9 mouse cellular contexts compared by ENCODE assay signal in genomic region chr9:44087761-44088455, GRCm38 (mm10). TPM values are rescaled to one million over a fixed set of nuclear protein-coding genes. Genes with fewer than 3 reads are reported as not detected.
DNase-seq lines count a peak whose midpoint lies in the region; ATAC-seq and TF ChIP-seq lines count a peak whose summit lies in the region.
"Had no signal": no experiment of that assay in that cellular context is flagged by ENCODE, and none has a peak within 500 bp of the region (broad histone marks: within the 10 kb centered on the region; RNA-seq: fewer than 3 reads in every experiment).

No protein-coding gene starts in this region.

- no peak for DNase-seq in forebrain, embryonic 11.5 days (ENCODE audit: low spot score)
- peak; percentile 28 for DNase-seq in 416B (ENCODE audit: low read depth)
- DNase-seq in embryo, embryonic 11 days, result peak; percentile 55
- DNase-seq in limb, embryonic 14.5 days (ENCODE audit: low spot score), result peak; percentile 55
- no peak for DNase-seq in yolk sac, embryonic 10.5 days (ENCODE audit: low spot score)
- DNase-seq in thymus, postnatal 14 days, result no peak

- 12% methylated on average over 15 of the region's 15 CpGs for WGBS in forebrain, embryonic 13.5 days
- WGBS in forebrain, embryonic 11.5 days, result 12% methylated on average over 15 of the region's 15 CpGs
- WGBS in heart, embryonic 16.5 days, result 8% methylated on average over 15 of the region's 15 CpGs
- WGBS in limb, embryonic 14.5 days, result 5% methylated on average over 15 of the region's 15 CpGs

- no peak overlapping the region for H3K4me3 ChIP-seq in forebrain, embryonic 13.5 days
- no peak overlapping the region for H3K4me3 ChIP-seq in forebrain, embryonic 11.5 days (ENCODE audit: low read depth, low read length)
- peak overlapping the region; percentile 77 for H3K4me3 ChIP-seq in heart, embryonic 16.5 days (ENCODE audit: low read length)
- H3K4me3 ChIP-seq in limb, embryonic 14.5 days (replicated peaks; ENCODE audit: low read length), result no peak overlapping the region
- H3K4me3 ChIP-seq: neural tube, embryonic 12.5 days had no signal

- no peaks in the 10 kb centered on the region for H3K9me3 ChIP-seq in forebrain, embryonic 13.5 days (replicated peaks)
- no peaks in the 10 kb centered on the region for H3K9me3 ChIP-seq in forebrain, embryonic 11.5 days (ENCODE audit: control insufficient read depth, low read length)
- no peaks in the 10 kb centered on the region for H3K9me3 ChIP-seq in heart, embryonic 16.5 days (replicated peaks; ENCODE audit: control insufficient read depth, low read length)
- H3K9me3 ChIP-seq in limb, embryonic 14.5 days (ENCODE audit: control insufficient read depth, low read length), result no peaks in the 10 kb centered on the region
- H3K9me3 ChIP-seq: neural tube, embryonic 12.5 days had no signal

- H3K27me3 ChIP-seq in forebrain, embryonic 13.5 days, result peaks cover 48% of the 10 kb centered on the region
- peaks cover 25% of the 10 kb centered on the region for H3K27me3 ChIP-seq in forebrain, embryonic 11.5 days (ENCODE audit: control insufficient read depth, insufficient read depth, low read length)
- H3K27me3 ChIP-seq in heart, embryonic 16.5 days (ENCODE audit: control insufficient read depth, insufficient read depth, low read length), result no peaks in the 10 kb centered on the region
- H3K27me3 ChIP-seq in limb, embryonic 14.5 days (ENCODE audit: control insufficient read depth, insufficient read depth, low read length), result peaks cover 14% of the 10 kb centered on the region

- TF ChIP-seq POLR2A in limb, embryonic 14.5 days (IDR thresholded peaks at IDR 0.05; ENCODE audit: borderline replicate concordance, extremely low read depth, insufficient read depth, insufficient read length), result no peak

- H3K36me3 ChIP-seq in forebrain, embryonic 13.5 days (ENCODE audit: poor library complexity, severe bottlenecking), result no peaks in the 10 kb centered on the region
- H3K36me3 ChIP-seq in forebrain, embryonic 11.5 days (ENCODE audit: control insufficient read depth, insufficient read depth, low read length), result no peaks in the 10 kb centered on the region
- H3K36me3 ChIP-seq in heart, embryonic 16.5 days (ENCODE audit: control insufficient read depth, insufficient read depth), result peaks cover 21% of the 10 kb centered on the region
- H3K36me3 ChIP-seq in limb, embryonic 14.5 days (ENCODE audit: control insufficient read depth, insufficient read depth, low read length), result peaks cover 23% of the 10 kb centered on the region

- H3K4me1 ChIP-seq in forebrain, embryonic 13.5 days, result peaks cover 34% of the 10 kb centered on the region
- peaks cover 27% of the 10 kb centered on the region for H3K4me1 ChIP-seq in forebrain, embryonic 11.5 days (replicated peaks; ENCODE audit: control insufficient read depth, insufficient read depth, low read length)
- H3K4me1 ChIP-seq in heart, embryonic 16.5 days (ENCODE audit: control insufficient read depth, insufficient read depth, low read length), result peaks cover 42% of the 10 kb centered on the region
- H3K4me1 ChIP-seq in limb, embryonic 14.5 days (ENCODE audit: control insufficient read depth, insufficient read depth, low read length), result peaks cover 33% of the 10 kb centered on the region

- H3K9ac ChIP-seq in forebrain, embryonic 13.5 days, result peak overlapping the region; percentile 40; the same call in 1 of the 2 replicates
- H3K9ac ChIP-seq in forebrain, embryonic 11.5 days (ENCODE audit: low read length), result no peak overlapping the region
- peak overlapping the region; percentile 91 for H3K9ac ChIP-seq in heart, embryonic 16.5 days (ENCODE audit: low read length)
- H3K9ac ChIP-seq in limb, embryonic 14.5 days (ENCODE audit: low read depth, low read length, severe bottlenecking), result no peak overlapping the region
- H3K9ac ChIP-seq: neural tube, embryonic 12.5 days had no signal

- H3K27ac ChIP-seq in forebrain, embryonic 13.5 days, result no peak overlapping the region
- no peak overlapping the region for H3K27ac ChIP-seq in forebrain, embryonic 11.5 days (ENCODE audit: low read depth, low read length)
- peak overlapping the region; percentile 98 for H3K27ac ChIP-seq in heart, embryonic 16.5 days (ENCODE audit: low read length)
- 0 out of 2 replicates have a peak overlapping the region, but pooled peaks have one; percentile 5 for H3K27ac ChIP-seq in limb, embryonic 14.5 days (replicated peaks; ENCODE audit: low read depth, low read length)
- H3K27ac ChIP-seq: neural tube, embryonic 12.5 days had no signal

- H3K4me2 ChIP-seq in forebrain, embryonic 13.5 days, result no peak overlapping the region
- H3K4me2 ChIP-seq in forebrain, embryonic 11.5 days (ENCODE audit: low read depth, low read length, severe bottlenecking), result no peak overlapping the region
- H3K4me2 ChIP-seq in heart, embryonic 16.5 days (ENCODE audit: low read depth, low read length), result peak overlapping the region; percentile 95
- peak overlapping the region; percentile 15; the same call in 1 of the 2 replicates for H3K4me2 ChIP-seq in limb, embryonic 14.5 days (replicated peaks; ENCODE audit: low read depth, low read length, severe bottlenecking)
- H3K4me2 ChIP-seq: neural tube, embryonic 12.5 days had no signal

- no peak for ATAC-seq in forebrain, embryonic 13.5 days
- ATAC-seq in forebrain, embryonic 11.5 days (replicated peaks; ENCODE audit: low FRiP score), result no peak
- ATAC-seq in heart, embryonic 16.5 days (replicated peaks; ENCODE audit: extremely low read depth, insufficient read depth, low FRiP score), result peak; percentile 79
- peak; percentile 49 for ATAC-seq in limb, embryonic 14.5 days (ENCODE audit: low FRiP score, low read depth)

RNA-seq across cellular contexts. Expression of gene Mfrp, which starts 13.6 kb away (rescaled TPM):
- polyA plus RNA-seq in forebrain, embryonic 13.5 days (2015; fragmentation: Nextera tagmentation; extraction: Ambion mirVana), result 0.06 and 0.23 TPM in 2 replicates
- 0.11 TPM in 1 of 2 replicates, not detected in the other for polyA plus RNA-seq in forebrain, embryonic 11.5 days (2014; fragmentation: Nextera tagmentation; extraction: Ambion mirVana)
- 0.12 TPM in 1 of 2 replicates, not detected in the other for polyA plus RNA-seq in heart, embryonic 16.5 days (2015; fragmentation: Nextera tagmentation; extraction: Ambion mirVana)
- polyA plus RNA-seq in limb, embryonic 14.5 days (2012; rRNA removed), result 0.08 and 0.29 TPM in 2 replicates
- 0.18 and 0.37 TPM in 2 replicates for polyA plus RNA-seq in limb, embryonic 14.5 days (2014; fragmentation: Nextera tagmentation; extraction: Ambion mirVana)

RNA-seq across cellular contexts. Expression of gene C1qtnf5, which starts 19.1 kb away (rescaled TPM):
- 1.0 and 1.2 TPM in 2 replicates for polyA plus RNA-seq in forebrain, embryonic 13.5 days (2015; fragmentation: Nextera tagmentation; extraction: Ambion mirVana)
- 0.47 and 0.79 TPM in 2 replicates for polyA plus RNA-seq in forebrain, embryonic 11.5 days (2014; fragmentation: Nextera tagmentation; extraction: Ambion mirVana)
- 3.5 and 4.2 TPM in 2 replicates for polyA plus RNA-seq in heart, embryonic 16.5 days (2015; fragmentation: Nextera tagmentation; extraction: Ambion mirVana)
- polyA plus RNA-seq in limb, embryonic 14.5 days (2012; rRNA removed), result 10.0 and 12.7 TPM in 2 replicates
- 6.9 and 7.5 TPM in 2 replicates for polyA plus RNA-seq in limb, embryonic 14.5 days (2014; fragmentation: Nextera tagmentation; extraction: Ambion mirVana)

RNA-seq across cellular contexts. Expression of gene Usp2, which starts 21.1 kb away (rescaled TPM):
- polyA plus RNA-seq in forebrain, embryonic 13.5 days (2015; fragmentation: Nextera tagmentation; extraction: Ambion mirVana), result 7.1 and 8.6 TPM in 2 replicates
- 8.9 and 12.7 TPM in 2 replicates for polyA plus RNA-seq in forebrain, embryonic 11.5 days (2014; fragmentation: Nextera tagmentation; extraction: Ambion mirVana)
- polyA plus RNA-seq in heart, embryonic 16.5 days (2015; fragmentation: Nextera tagmentation; extraction: Ambion mirVana), result 77.5 and 89.6 TPM in 2 replicates
- polyA plus RNA-seq in limb, embryonic 14.5 days (2012; rRNA removed), result 4.9 and 6.6 TPM in 2 replicates
- 22.5 and 24.4 TPM in 2 replicates for polyA plus RNA-seq in limb, embryonic 14.5 days (2014; fragmentation: Nextera tagmentation; extraction: Ambion mirVana)

RNA-seq across cellular contexts. Expression of gene Gm49380, which starts 25.4 kb away (rescaled TPM):
- polyA plus RNA-seq in forebrain, embryonic 13.5 days (2015; fragmentation: Nextera tagmentation; extraction: Ambion mirVana), result 0.19 TPM in 1 of 2 replicates, not detected in the other
- polyA plus RNA-seq in forebrain, embryonic 11.5 days (2014; fragmentation: Nextera tagmentation; extraction: Ambion mirVana), result 0.97 TPM in 1 of 2 replicates, not detected in the other
- polyA plus RNA-seq in heart, embryonic 16.5 days (2015; fragmentation: Nextera tagmentation; extraction: Ambion mirVana), result 0.07 and 0.20 TPM in 2 replicates
- 0.41 and 0.49 TPM in 2 replicates for polyA plus RNA-seq in limb, embryonic 14.5 days (2012; rRNA removed)
- polyA plus RNA-seq in limb, embryonic 14.5 days (2014; fragmentation: Nextera tagmentation; extraction: Ambion mirVana), result 0.23 and 0.65 TPM in 2 replicates

RNA-seq across cellular contexts. Expression of gene Rnf26, which starts 25.4 kb away (rescaled TPM):
- polyA plus RNA-seq in forebrain, embryonic 13.5 days (2015; fragmentation: Nextera tagmentation; extraction: Ambion mirVana), result 45.7 and 50.1 TPM in 2 replicates
- polyA plus RNA-seq in forebrain, embryonic 11.5 days (2014; fragmentation: Nextera tagmentation; extraction: Ambion mirVana), result 82.3 and 85.2 TPM in 2 replicates
- 31.7 and 36.6 TPM in 2 replicates for polyA plus RNA-seq in heart, embryonic 16.5 days (2015; fragmentation: Nextera tagmentation; extraction: Ambion mirVana)
- polyA plus RNA-seq in limb, embryonic 14.5 days (2012; rRNA removed), result 56.1 and 80.2 TPM in 2 replicates
- 74.0 and 81.0 TPM in 2 replicates for polyA plus RNA-seq in limb, embryonic 14.5 days (2014; fragmentation: Nextera tagmentation; extraction: Ambion mirVana)

Comparison
In these comparisons a context has a peak if more than half of its experiments do, and no peak if none do; other contexts are left out.
1. H3K9ac ChIP-seq: peak in forebrain, embryonic 13.5 days (single experiment) and heart, embryonic 16.5 days (single experiment); none in forebrain, embryonic 11.5 days (single experiment) and limb, embryonic 14.5 days (single experiment).
2. ATAC-seq: peak in heart, embryonic 16.5 days (single experiment) and limb, embryonic 14.5 days (single experiment); none in forebrain, embryonic 13.5 days (single experiment) and forebrain, embryonic 11.5 days (single experiment).
3. H3K27ac ChIP-seq: peak in heart, embryonic 16.5 days (single experiment) and limb, embryonic 14.5 days (single experiment); none in forebrain, embryonic 13.5 days (single experiment) and forebrain, embryonic 11.5 days (single experiment).
4. H3K4me2 ChIP-seq: peak in heart, embryonic 16.5 days (single experiment) and limb, embryonic 14.5 days (single experiment); none in forebrain, embryonic 13.5 days (single experiment) and forebrain, embryonic 11.5 days (single experiment).
5. DNase-seq: peak in 416B (single experiment), embryo, embryonic 11 days (single experiment) and limb, embryonic 14.5 days (single experiment); none in forebrain, embryonic 11.5 days (single experiment), yolk sac, embryonic 10.5 days (single experiment) and thymus, postnatal 14 days (single experiment).